Mouse (Mus musculus): ENCODE data around the gene Pspn. TPM values are rescaled to one million over a fixed set of nuclear protein-coding genes. Genes with fewer than 3 reads are reported as not detected.

Gene Pspn
- polyA plus RNA-seq, 1 experiment from 2014 or later: 0.68 TPM

DNA sequence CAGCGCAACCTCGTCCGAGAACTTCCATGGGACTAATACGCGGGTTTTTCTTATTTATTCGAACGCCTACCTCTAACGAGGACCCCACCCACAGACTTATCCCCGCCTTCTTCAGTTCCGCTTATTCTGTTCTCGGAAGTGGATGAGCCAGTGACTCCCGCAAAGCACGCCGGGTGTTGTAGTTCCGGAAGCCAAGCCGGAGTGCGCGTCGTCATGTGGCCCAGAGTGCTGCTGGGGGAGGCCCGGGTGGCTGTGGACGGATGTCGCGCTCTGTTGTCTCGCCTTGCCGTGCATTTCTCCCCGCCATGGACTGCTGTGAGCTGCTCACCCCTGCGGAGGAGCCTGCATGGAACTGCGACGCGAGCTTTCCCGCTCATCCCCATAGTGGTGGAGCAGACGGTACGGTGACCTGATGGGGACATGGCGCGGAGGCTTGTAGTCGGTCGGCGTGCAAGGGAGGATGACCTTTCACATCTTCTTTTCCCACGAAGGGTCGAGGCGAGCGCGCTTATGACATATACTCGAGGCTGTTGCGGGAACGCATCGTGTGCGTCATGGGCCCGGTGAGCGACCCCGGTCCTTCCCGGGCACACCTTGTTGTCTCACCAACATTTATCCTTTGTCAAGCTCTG is 9.6 kb downstream of the Pspn start, which contains the start of gene Clpp:
TSS of gene Clpp (plus strand) at position 191 of the 632 bp plus-strand sequence.
- Histone ChIP-seq H3K9me3 (replicated peaks) (no peaks in the 10 kb centered on the region), H3K27ac (peak within 1 kb of the TSS; percentile 79), H3K4me1 (peaks cover 7% of the 10 kb centered on the region), H3K4me3 (peak within 1 kb of the TSS; percentile 76), H3K27me3 (no peaks in the 10 kb centered on the region), H3K4me2 (replicated peaks) (peak within 1 kb of the TSS; percentile 76), H3K9ac (peak within 1 kb of the TSS; percentile 90), H3K36me3 (peaks cover 33% of the 10 kb centered on the region)
- under 1% methylated on average over 52 of the region's 52 CpGs for WGBS
- peak; percentile 97 for ATAC-seq (ENCODE audit: low FRiP score)

DNA sequence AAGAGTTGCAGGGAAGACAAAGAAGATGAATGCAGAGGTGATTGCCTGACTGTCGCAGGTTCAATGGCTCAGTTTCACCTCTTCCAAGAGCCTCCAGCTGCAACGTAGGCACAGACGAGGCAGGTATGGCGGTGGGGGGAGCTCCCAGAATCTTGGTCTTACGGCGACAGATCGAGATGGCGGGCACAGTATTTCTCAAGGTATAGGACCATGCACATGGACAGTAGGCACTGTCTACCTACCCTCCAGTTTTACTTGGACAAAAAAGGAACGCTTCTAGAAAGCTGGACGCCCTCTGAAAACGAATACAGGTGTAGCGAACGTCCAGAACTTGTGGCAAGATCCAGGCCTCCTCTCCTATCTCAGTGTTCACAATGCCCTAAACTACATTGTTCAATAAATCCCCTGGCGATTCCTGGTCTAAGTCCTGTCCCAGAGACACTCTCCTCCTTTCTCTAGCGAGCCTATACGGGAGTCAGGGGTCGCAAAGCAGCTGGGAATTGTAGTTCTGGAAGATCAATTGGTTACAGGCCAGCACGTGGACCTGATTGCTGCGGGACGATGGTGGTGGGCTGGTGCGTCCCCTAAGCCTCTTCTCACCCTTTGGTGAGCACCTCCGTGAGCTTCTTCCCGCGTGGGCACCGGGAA is 10.2 kb downstream of the Pspn start:
- Histone ChIP-seq H3K36me3 (peaks cover 28% of the 10 kb centered on the region), H3K9ac (peak overlapping the region; percentile 65), H3K4me1 (peaks cover 7% of the 10 kb centered on the region), H3K9me3 (replicated peaks) (no peaks in the 10 kb centered on the region), H3K4me3 (peak overlapping the region; percentile 76), H3K4me2 (replicated peaks) (peak overlapping the region; percentile 76), H3K27ac (peak overlapping the region; percentile 79), H3K27me3 (no peaks in the 10 kb centered on the region)
- ATAC-seq (ENCODE audit: low FRiP score): peak; percentile 95
- 4% methylated on average over 25 of the region's 25 CpGs for WGBS

DNA sequence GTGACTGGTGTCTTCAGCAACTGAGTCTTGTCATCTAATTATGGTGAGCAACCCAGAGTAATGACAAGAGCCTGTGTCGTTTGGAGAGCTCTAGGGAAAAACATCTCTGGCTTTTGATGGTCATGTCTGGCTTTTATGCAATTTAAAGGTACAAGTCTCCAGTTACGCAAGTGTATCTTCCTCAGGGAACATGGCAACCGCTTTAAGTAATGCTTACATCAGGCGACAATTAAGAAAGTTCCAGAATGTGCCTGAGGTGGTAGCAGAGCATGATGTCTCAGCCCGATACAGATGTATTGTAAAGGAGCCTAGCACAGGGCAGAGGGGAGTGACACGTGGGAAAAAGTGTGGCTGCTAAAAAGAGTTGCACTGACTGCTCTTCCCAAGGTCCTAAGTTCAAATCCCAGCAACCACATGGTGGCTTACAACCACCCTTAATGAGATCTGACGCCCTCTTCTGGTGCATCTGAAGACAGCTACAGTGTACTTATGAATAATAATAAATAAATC is 10.8 kb downstream of the Pspn start:
- Histone ChIP-seq H3K27me3 (no peaks in the 10 kb centered on the region), H3K4me1 (peaks cover 7% of the 10 kb centered on the region), H3K36me3 (peaks cover 22% of the 10 kb centered on the region), H3K9ac (no peak overlapping the region), H3K27ac (no peak overlapping the region), H3K4me2 (replicated peaks) (peak overlapping the region; percentile 76), H3K4me3 (peak overlapping the region; percentile 76), H3K9me3 (replicated peaks) (no peaks in the 10 kb centered on the region)
- WGBS: 72% methylated on average over 7 of the region's 7 CpGs
- no peak for ATAC-seq (ENCODE audit: low FRiP score)

DNA sequence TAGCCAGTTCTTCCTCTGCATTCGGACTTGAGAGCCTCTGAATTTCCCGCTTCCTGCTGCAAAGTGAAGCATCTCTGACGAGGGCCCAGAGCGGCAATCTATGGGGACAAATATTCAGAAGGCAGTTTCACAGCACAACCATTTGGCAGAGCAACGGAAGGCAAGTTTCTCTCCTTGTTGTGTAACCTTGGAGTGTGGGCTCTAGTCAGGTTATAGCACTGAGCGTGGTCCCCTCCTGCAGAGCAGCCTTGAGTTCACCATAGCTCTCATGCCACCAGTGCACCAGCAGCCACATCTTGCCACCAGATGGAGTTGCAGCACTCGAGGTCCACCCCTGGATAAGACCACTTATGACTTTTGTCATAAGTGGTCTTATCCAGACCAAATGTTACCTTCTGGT is 11.4 kb downstream of the Pspn start:
- 85% methylated on average over 7 of the region's 7 CpGs for WGBS
- H3K27me3 ChIP-seq: no peaks in the 10 kb centered on the region
- no peak overlapping the region for H3K9ac ChIP-seq
- no peak overlapping the region for H3K4me3 ChIP-seq
- peaks cover 7% of the 10 kb centered on the region for H3K4me1 ChIP-seq
- no peak for ATAC-seq (ENCODE audit: low FRiP score)
- no peak overlapping the region for H3K4me2 ChIP-seq (replicated peaks)
- H3K27ac ChIP-seq: no peak overlapping the region
- H3K9me3 ChIP-seq (replicated peaks): no peaks in the 10 kb centered on the region
- peaks cover 16% of the 10 kb centered on the region for H3K36me3 ChIP-seq

DNA sequence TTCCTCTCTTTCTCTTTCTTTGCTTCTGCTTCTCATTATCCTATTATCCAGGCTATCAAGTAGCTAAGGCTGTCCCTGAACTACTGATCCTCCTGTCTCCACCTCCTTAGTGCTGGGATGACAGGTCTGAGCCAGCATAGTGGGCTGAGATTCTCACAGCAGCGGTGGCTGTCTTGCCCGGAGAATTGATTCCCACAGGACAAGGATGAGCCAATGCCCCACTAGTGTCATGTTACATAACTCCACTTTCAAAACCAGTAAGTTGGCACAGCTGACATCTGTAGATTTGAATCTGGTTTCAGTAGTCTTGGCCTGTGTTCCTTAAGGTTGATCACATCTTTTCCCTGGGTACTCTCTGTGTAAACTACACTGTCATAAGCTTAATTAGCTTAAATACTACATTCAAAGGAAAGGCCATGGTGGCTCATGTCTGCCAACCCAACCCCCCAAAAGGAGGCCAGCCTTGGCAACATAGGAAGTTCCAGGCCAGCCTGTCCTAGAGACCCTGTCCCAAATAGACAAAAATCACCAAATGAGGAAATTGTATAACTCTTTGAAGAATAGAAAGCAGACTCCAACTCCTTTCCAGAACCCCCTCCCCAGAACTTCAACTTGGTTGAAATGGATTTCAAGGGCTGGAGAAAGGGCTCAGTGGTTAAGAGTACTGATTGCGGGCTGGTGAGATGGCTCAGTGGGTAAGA is 13.6 kb downstream of the Pspn start:
- Histone ChIP-seq H3K4me2 (replicated peaks) (no peak overlapping the region), H3K9ac (no peak overlapping the region), H3K9me3 (replicated peaks) (no peaks in the 10 kb centered on the region), H3K36me3 (no peaks in the 10 kb centered on the region), H3K27me3 (no peaks in the 10 kb centered on the region), H3K4me3 (no peak overlapping the region), H3K27ac (no peak overlapping the region), H3K4me1 (peaks cover 6% of the 10 kb centered on the region)
- no peak for ATAC-seq (ENCODE audit: low FRiP score)
- 78% methylated on average over 3 of the region's 3 CpGs for WGBS

DNA sequence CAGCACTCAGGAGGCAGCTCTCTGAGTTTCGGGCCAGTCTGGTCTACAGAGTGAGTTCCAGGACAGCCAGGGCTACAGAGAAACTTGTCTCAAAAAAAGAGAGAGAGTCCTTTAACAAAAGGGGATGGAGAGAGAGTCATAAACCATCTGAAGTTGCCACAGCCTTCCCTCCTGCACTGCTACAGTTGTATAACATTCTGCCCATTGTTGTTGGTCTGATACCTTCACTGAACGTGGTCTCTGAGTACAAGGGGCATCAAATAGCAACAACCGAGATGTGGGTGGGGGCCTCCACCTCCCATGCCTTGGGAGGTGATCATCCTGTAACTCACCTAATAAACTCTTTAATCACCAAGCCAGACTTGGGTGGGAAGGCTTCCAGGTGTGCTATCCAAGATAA is 14.2 kb downstream of the Pspn start:
- Histone ChIP-seq H3K27me3 (no peaks in the 10 kb centered on the region), H3K4me1 (no peaks in the 10 kb centered on the region), H3K27ac (no peak overlapping the region), H3K9me3 (replicated peaks) (no peaks in the 10 kb centered on the region), H3K36me3 (no peaks in the 10 kb centered on the region), H3K4me3 (no peak overlapping the region), H3K4me2 (replicated peaks) (no peak overlapping the region), H3K9ac (no peak overlapping the region)
- ATAC-seq (ENCODE audit: low FRiP score): no peak
- 72% methylated on average over 3 of the region's 3 CpGs for WGBS

DNA sequence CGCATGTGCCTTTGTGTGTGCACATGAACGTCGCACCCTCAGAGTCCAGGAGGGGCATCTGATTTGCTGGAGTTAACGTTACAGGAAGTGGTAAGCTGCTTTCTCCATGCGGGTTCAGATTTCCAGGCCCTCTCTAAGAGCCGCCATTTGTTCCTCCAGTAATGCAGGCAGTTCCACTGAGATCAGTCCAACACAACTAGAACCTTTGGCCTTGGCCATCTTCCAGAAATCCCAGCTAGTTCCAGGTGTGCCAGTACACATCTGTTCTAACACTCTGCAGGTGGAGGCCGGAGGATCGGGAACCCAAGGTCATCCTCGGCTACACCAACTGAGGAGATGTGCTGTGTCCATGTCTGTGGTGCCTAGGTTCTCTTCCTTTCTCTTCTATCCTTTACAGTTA is 14.9 kb downstream of the Pspn start:
- ATAC-seq (ENCODE audit: low FRiP score): no peak
- Histone ChIP-seq H3K9me3 (replicated peaks) (no peaks in the 10 kb centered on the region), H3K27me3 (no peaks in the 10 kb centered on the region), H3K4me1 (no peaks in the 10 kb centered on the region), H3K36me3 (no peaks in the 10 kb centered on the region), H3K27ac (no peak overlapping the region), H3K4me2 (replicated peaks) (no peak overlapping the region), H3K4me3 (no peak overlapping the region), H3K9ac (no peak overlapping the region)
- 87% methylated on average over 9 of the region's 9 CpGs for WGBS

DNA sequence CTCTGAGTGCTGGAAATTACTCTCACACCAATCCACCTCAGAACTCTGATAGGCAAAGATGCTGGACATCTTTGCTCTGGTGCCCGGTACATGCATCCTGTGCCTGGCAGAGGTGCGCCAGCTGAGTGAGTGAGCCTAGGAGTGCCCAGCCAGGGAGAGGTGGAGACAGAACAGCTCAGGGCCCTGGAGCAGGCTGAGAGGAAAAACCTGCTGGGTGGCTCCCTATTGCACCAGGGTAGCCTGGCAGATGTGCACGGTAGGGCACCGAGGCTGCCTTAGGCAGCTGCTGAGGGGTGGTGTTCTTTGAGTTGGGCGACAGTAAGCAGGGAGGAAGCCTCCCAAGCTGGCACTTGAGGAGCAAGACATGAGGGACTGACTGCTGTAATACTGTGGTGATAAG is 17.8 kb downstream of the Pspn start, which contains the start of gene Acer1:
TSS of gene Acer1 (minus strand) at position 114 of the 400 bp plus-strand sequence.
- no peaks in the 10 kb centered on the region for H3K27me3 ChIP-seq
- H3K4me1 ChIP-seq: no peaks in the 10 kb centered on the region
- no peak within 1 kb of the TSS for H3K27ac ChIP-seq
- H3K9ac ChIP-seq: no peak within 1 kb of the TSS
- ATAC-seq (ENCODE audit: low FRiP score): no peak
- H3K4me2 ChIP-seq (replicated peaks): no peak within 1 kb of the TSS
- H3K36me3 ChIP-seq: no peaks in the 10 kb centered on the region
- WGBS: 66% methylated on average over 5 of the region's 5 CpGs
- no peak within 1 kb of the TSS for H3K4me3 ChIP-seq
- no peaks in the 10 kb centered on the region for H3K9me3 ChIP-seq (replicated peaks)

DNA sequence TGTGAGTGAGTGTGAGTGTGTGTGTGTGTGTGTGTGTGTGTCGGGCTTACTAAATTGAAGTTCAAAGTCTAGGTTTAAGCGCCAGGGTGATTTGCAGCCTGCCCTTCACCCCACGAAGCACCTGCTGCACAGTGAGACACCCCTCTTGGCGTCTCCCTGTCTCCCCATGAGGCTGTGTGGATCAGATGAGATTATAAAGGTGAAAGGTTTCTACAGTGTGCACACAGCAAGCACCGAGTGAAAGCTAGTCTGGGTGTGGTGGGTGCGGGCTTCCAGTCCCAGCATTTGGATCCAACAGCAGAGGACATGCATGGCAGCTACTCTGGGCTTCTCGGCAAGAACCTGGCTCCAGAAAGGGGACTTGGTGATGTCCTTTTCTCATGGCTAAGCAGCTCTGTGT is 18.8 kb downstream of the Pspn start:
- Histone ChIP-seq H3K4me1 (no peaks in the 10 kb centered on the region), H3K36me3 (no peaks in the 10 kb centered on the region), H3K4me2 (replicated peaks) (no peak overlapping the region), H3K9ac (no peak overlapping the region), H3K27me3 (no peaks in the 10 kb centered on the region), H3K9me3 (replicated peaks) (no peaks in the 10 kb centered on the region), H3K27ac (no peak overlapping the region), H3K4me3 (no peak overlapping the region)
- no peak for ATAC-seq (ENCODE audit: low FRiP score)
- 89% methylated on average over 7 of the region's 7 CpGs for WGBS

DNA sequence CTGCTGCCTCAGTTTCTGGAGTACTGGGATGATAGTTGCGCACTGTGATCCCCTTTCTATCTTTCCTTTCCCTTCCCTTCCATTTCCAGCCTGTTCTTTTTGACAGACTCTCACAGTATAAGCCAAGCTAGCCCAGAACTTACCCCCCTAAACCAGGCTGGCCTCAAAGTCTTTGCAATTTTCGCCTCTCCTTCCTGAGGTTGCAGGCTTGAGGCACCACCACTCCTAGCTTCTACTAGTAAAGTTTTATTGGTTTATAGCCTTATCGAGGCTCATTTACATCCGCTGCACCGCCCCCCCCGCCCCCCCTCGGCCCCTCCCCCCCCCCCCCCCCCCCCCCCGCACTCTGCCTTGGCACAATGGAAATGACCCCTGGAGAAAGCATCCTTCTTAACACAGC is 20.3 kb downstream of the Pspn start:
- no peak overlapping the region for H3K9ac ChIP-seq
- no peak overlapping the region for H3K4me3 ChIP-seq
- no peaks in the 10 kb centered on the region for H3K9me3 ChIP-seq (replicated peaks)
- H3K36me3 ChIP-seq: no peaks in the 10 kb centered on the region
- 40% methylated on average over 7 of the region's 8 CpGs for WGBS
- no peaks in the 10 kb centered on the region for H3K4me1 ChIP-seq
- no peaks in the 10 kb centered on the region for H3K27me3 ChIP-seq
- no peak for ATAC-seq (ENCODE audit: low FRiP score)
- no peak overlapping the region for H3K27ac ChIP-seq
- no peak overlapping the region for H3K4me2 ChIP-seq (replicated peaks)

DNA sequence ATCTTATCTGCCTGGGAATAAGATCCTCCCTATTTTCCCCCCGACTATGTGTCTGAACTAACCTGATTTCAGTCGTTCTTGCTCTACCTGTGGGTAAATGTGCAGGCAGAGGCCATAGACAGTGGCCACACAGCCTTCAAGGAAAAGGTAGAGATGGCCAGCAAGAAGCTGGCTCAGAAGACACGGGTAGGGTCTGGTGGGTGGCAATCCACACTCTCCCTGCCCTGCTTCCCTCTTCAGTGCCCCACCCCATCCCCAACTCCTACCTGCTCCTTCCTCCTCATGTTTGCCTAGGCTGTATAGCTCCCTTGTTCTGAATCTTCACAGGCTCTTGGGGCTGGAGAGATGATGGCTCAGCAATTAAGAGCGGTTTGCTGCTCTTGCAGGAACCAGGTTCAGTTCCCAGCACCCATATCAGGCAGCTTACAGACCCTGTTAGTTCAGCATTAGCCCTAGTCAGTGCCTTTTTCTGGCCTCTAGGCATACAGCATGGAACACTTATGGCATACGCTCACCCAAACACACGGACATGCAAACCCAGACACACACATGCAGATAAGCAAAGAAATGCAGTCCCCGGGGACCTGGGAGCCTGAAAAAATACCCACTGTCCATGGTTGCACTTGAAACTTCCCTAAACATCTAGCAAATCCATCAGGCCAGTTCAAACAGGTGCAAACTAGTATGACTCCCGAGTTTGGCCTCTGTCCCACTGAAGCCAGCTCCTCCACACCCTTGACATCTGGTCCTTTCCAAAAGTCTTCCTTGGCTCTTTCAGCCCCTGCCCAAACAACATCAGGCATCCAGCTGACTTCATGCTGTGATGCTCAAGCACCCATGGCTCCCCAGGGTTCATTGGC is 23.1 kb downstream of the Pspn start:
- 80% methylated on average over 8 of the region's 8 CpGs for WGBS

DNA sequence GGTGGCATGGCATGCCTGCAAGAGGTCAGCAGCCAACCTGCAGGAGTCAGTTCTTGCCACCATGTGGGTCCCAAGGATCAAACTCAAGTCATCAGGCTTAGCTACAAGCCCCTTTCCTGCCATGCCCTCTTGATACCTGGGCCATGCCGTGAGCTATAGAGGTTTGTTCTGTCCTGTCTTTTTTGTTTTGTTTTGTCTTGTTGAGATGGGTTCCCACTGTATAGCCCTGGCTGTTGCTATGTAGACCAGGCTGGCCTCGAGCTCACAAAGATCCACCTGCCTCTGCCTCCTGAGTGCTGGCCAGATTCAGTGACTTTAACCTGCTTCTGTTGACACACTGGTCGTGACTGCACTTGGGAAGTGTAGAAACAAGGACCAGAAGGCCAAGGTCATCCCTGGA is 24.4 kb downstream of the Pspn start:
- no peak for ATAC-seq (ENCODE audit: low FRiP score)
- H3K36me3 ChIP-seq: no peaks in the 10 kb centered on the region
- H3K27me3 ChIP-seq: peaks cover 2% of the 10 kb centered on the region; the same call in 1 of the 2 replicates
- no peaks in the 10 kb centered on the region for H3K9me3 ChIP-seq (replicated peaks)
- WGBS: 75% methylated on average over 3 of the region's 3 CpGs
- H3K9ac ChIP-seq: no peak overlapping the region
- H3K4me1 ChIP-seq: no peaks in the 10 kb centered on the region
- H3K27ac ChIP-seq: no peak overlapping the region
- H3K4me2 ChIP-seq (replicated peaks): no peak overlapping the region
- H3K4me3 ChIP-seq: no peak overlapping the region

More for the DNA sequence above, 23.1 kb downstream of the Pspn start:
- Histone ChIP-seq H3K9me3 (replicated peaks) (no peaks in the 10 kb centered on the region), H3K4me3 (no peak overlapping the region), H3K36me3 (no peaks in the 10 kb centered on the region), H3K27ac (no peak overlapping the region), H3K27me3 (no peaks in the 10 kb centered on the region), H3K4me1 (no peaks in the 10 kb centered on the region), H3K9ac (no peak overlapping the region), H3K4me2 (replicated peaks) (no peak overlapping the region)
- ATAC-seq (ENCODE audit: low FRiP score): no peak
